Mouse (Mus musculus) gastrocnemius, postnatal 10 days (tissue): ENCODE data around the gene Slc16a3. TPM values are rescaled to one million over a fixed set of nuclear protein-coding genes. Genes with fewer than 3 reads are reported as not detected.
A peak's percentile ranks its signal among the peaks of the same experiment; 100 is the strongest.

Experiments used
- DNase-seq: peaks from one replicate; pipeline ENCODE4 v3.0.0; 2021; ENCODE audit warnings: mixed read lengths
- long read RNA-seq, 2 experiments: library from polyadenylated mRNA; stranded (forward); transcript quantifications; one replicate each; pipeline ENCODE4 v2.0.0; 2021
- total RNA-seq, 2 experiments: library from RNA; stranded (reverse); gene quantifications; 2 replicates each; pipeline ENCODE4 v1.2.3; 2021

The Slc16a3 gene
- 100 to 1,000 TPM; 193 to 232 TPM for total RNA-seq
- long read RNA-seq, experiment 1, full-length matches to known transcripts = 625 of 705 reads
- long read RNA-seq, experiment 1, partial matches to known transcripts = 37 of 705 reads
- long read RNA-seq, experiment 1, other reads (novel, unspliced or antisense) = 43 of 705 reads
- long read RNA-seq, experiment 2, full-length matches to known transcripts = 630 of 696 reads
- long read RNA-seq, experiment 2, partial matches to known transcripts = 33 of 696 reads
- long read RNA-seq, experiment 2, other reads (novel, unspliced or antisense) = 33 of 696 reads

DNA sequence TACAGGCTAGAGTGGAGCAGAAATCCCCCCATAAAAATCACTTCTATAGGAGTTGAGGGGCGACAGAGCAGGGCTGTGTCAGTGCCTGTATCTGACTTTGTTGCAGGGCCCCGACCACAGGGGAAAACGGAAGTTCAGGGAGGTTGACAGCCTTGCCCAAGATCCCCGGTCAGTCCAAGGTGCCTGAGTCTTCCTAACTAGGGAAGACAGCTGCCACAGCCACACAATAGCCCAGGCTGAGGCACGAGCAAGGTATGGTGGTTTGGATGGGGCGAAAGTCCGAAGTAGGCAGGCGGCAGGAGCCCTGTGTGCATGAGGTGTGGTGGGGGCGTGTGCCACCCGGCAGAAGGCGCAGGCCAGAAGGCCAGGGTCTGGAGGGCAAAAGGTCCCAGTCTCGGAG, at the start of gene Slc16a3:
Slc16a3 (plus strand) TSS at position 153 of the 400 bp plus-strand sequence.
- no peak for DNase-seq

DNA sequence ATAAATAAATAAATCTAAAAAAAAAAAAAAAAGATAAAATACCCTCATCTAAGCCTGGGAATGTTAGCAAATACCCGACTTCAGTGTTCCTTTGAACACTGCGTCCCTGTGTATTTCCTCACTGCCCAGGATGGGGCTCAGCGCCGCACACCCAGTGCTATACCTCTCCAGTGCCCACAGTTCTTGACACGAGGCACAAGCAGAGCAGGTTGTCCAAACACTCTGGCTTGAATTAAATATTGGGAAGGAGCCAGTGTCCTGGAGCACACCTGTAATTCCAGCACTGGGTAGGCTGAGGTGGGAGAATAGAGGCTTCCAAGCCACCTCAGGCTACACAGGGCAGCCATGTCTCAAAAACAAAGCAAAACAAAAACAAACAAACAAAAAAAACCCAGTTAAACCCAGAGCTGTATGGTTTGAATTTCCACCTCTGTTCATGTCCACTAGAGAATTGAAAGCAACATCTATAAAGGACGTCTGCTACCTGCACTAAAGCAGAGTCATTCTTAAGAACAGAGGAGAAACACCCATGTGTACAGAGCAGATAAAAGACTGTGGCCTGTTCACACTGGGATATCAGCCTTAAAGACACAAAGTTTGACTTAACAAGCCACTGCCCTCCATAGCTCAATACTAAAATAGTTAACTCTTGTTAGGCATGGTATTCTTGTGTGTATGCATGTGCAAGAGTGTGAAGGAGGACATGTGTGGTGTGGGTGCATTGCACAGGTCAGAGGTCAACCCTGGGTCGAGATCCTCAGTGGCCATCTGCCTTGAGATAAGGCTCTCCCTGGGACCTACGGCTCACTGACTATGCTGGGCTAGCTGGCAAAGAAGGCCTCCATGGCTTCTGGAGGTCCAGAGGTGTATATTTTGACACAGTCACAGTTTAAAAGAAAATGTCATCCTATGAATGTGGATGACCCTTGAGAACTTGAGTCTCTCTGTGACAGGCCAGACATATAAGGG, 47.7 kb upstream of the Slc16a3 start:
- DNase-seq = no peak

DNA sequence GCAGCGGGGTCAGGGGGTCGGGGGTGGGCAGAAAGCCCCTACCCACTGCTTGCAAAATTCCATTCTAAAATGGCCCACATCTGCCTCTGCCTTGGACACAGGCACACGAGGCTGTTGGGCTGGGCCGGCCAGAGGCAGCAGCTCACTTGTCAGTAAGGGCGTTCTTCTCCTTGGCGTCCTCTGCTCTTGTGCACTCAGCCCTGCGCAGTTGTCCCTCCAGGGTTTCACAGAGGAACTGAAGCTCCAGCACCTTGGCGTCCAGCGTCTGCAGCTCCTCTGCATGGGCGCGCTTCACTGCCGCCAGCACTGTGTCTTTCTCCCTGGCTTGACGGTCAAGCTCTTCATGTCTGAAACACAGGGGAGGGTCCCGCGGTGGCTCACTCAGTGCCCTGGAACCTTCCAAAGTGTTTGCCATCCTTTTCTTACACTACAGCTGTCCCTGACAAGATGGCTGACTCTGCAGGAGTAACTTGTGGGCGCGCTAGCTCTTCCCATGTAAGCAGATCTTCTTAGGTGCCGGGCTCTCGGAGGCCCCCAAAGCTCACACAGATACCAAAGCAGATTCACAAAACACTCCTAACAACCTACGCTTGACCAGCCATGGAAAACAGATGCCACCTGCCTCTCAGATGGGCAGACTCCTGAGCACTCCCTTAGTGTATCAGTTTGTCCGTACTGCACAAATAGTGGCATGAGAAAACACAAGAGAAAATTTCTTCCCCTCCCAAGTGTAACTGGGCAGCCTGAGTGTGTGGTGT, 46.4 kb upstream of the Slc16a3 start:
- DNase-seq = no peak

GRCm38 (mm10) chr11:120902487-120903142, 45.7 kb upstream of the Slc16a3 start:
- DNase-seq = no peak

GRCm38 (mm10) chr11:120903159-120903850, 45.0 kb upstream of the Slc16a3 start:
- no peak for DNase-seq

- DNase-seq = no peak
Observed at GRCm38 (mm10) chr11:120904561-120904960, 43.7 kb upstream of the Slc16a3 start.

GRCm38 (mm10) chr11:120905430-120905873, 42.8 kb upstream of the Slc16a3 start:
- peak; percentile 72 for DNase-seq

DNA sequence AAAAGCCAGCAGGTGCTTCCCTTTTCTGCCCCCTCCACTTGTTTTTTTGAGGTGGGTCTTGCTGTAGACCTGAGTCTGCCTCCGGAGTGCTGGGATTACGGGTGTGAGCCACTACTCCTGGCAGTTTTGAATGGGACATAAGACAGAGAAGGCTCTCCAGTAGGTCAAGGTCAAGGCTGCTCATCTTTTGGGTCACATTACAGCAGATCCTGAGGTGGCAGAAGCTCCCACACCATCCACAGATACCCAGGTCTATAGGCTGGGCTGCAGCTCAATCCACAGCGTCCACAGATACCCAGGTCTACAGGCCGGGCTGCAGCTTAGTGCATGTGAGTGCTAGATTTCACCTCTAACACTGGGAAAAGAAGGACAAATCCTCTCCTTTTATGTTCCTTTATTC, 34.5 kb upstream of the Slc16a3 start:
- DNase-seq = no peak

- DNase-seq = no peak
Observed at GRCm38 (mm10) chr11:120916477-120916876, 31.8 kb upstream of the Slc16a3 start.

GRCm38 (mm10) chr11:120917756-120918155, 30.5 kb upstream of the Slc16a3 start:
- DNase-seq = no peak

DNA sequence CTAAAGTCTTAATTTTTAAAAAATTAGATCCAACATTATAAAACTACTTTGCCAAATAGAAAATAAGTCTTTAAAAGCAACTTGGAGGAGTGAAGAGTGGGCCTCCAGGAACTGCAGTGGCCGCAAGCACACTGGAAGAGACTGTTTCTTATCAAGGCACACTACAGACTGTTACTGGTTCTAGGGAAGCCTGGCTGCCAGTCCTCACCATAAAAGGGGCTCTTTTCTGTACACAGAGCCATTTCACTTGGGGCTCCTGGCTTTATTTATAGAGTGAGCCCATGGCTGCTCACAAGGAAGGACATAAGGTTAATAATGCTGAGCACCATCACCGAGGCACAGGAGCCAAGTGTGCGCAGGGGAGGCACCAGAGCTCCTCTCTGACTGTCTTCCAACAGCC, 25.8 kb upstream of the Slc16a3 start:
- no peak for DNase-seq

- DNase-seq = no peak
Observed at GRCm38 (mm10) chr11:120928468-120928867, 19.8 kb upstream of the Slc16a3 start.

- DNase-seq = no peak
Observed at GRCm38 (mm10) chr11:120931479-120931878, 16.8 kb upstream of the Slc16a3 start.

- DNase-seq = peak; percentile 84
Observed at GRCm38 (mm10) chr11:120932564-120933398, 15.5 kb upstream of the Slc16a3 start, which contains the start of gene Ccdc57. TSS of gene Ccdc57 (minus strand) at chr11:120932872.

- DNase-seq = no peak
Observed at GRCm38 (mm10) chr11:120937976-120938375, 10.3 kb upstream of the Slc16a3 start.

DNA sequence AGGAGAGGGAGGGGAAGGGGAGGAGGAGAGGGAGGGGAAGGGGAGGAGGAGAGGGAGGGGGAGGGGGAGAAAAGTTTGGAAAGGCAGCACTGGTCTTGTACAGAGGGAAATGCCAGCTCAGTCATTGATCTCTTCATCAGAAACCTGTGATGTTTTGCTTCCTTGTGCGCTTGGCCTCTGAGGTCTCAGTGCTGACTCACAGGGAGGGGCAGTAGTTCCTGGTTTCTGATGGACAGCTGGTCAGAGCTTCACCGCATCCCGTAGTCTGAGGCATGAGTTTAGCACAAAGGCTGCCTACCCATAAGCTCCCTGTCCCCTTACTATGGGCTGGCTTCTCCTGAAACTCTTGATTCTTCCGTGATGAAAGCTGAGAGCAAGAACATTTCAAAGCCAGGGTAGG, 9.5 kb upstream of the Slc16a3 start:
- no peak for DNase-seq

- no peak for DNase-seq
Observed at GRCm38 (mm10) chr11:120939712-120940341, 8.5 kb upstream of the Slc16a3 start.

GRCm38 (mm10) chr11:120940959-120941358, 7.3 kb upstream of the Slc16a3 start:
- DNase-seq = no peak

GRCm38 (mm10) chr11:120945266-120945665, 3.0 kb upstream of the Slc16a3 start:
- no peak for DNase-seq

DNA sequence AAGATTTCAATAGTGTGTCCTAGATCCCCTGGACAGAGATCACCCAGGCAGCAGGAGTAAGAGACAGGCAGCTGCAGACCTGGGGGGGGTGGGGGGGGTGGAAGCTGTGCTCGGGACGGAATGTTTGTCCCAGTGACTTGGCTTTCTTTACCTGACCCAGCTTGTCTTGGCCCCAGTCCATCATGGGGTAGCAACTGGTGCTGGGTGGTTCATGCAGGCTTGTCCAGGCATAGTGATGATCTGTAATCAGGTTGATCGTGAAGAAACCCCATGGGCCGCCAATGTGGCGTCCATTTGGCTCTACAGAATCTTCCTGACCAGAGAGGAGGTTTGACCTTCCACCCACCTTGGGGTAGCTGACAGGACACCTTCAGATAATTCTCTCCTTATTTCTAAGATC, 2.4 kb upstream of the Slc16a3 start:
- DNase-seq = no peak
